Mouse (Mus musculus): ENCODE measurements at regions not wholly inside any gene's neighbourhood (a gene's known extent, or its start where the extent isn't known, plus 50 kb on each side); places are given as distances from the start of the nearest gene placed in this dataset.

- TF ChIP-seq CTCF (IDR thresholded peaks at IDR 0.05; ENCODE audit: borderline replicate concordance, extremely low read depth, insufficient read depth, insufficient read length) (no peak), POLR2A (IDR thresholded peaks at IDR 0.05; ENCODE audit: borderline replicate concordance, extremely low read depth, insufficient read depth, insufficient read length, poor library complexity, severe bottlenecking) (no peak)
These were observed 150.4 kb upstream of the Lhx5 start for GRCm38 (mm10) chr5:120280991-120281602.
